Mouse (Mus musculus): ENCODE data around the gene Gm17334. TPM values are rescaled to one million over a fixed set of nuclear protein-coding genes. Genes with fewer than 3 reads are reported as not detected.
A peak's percentile ranks its signal among the peaks of the same experiment; 100 is the strongest.

The Gm17334 gene
- total and polyA plus RNA-seq, 3 experiments = not detected

GRCm38 (mm10) chr11:53805786-53806185, 32.8 kb upstream of the Gm17334 start:
- no peak for DNase-seq (ENCODE audit: low read depth, low spot score)
- Histone ChIP-seq H3K4me3 (ENCODE audit: control insufficient read depth in 1 of 2, insufficient read depth in 1 of 2, low read depth in 2 of 2, low read length in 2 of 2) (no peak overlapping the region), H3K36me3 (ENCODE audit: control insufficient read depth in 1 of 2, insufficient read depth in 2 of 2, low read length in 2 of 2) (no peaks in the 10 kb centered on the region), H3K4me1 (ENCODE audit: control insufficient read depth in 1 of 2, insufficient read depth in 2 of 2, low read length in 2 of 2) (no peaks in the 10 kb centered on the region; a peak in 1 of 4 replicates), H3K79me2 (ENCODE audit: control insufficient read depth, insufficient read depth, low read length, poor library complexity) (no peaks in the 10 kb centered on the region), H3K9me3 (replicated peaks; ENCODE audit: insufficient read depth, low read length) (no peaks in the 10 kb centered on the region), H3K9ac (ENCODE audit: control insufficient read depth, low read depth, low read length, poor library complexity, severe bottlenecking) (no peak overlapping the region), H3K27me3 (ENCODE audit: control insufficient read depth in 1 of 2, insufficient read depth in 2 of 2, low read length in 2 of 2) (peaks cover 3 to 9% of the 10 kb centered on the region in 2 experiments), H3K27ac (ENCODE audit: control insufficient read depth, low read depth, low read length) (no peak overlapping the region)
- TF ChIP-seq CHD1 (IDR thresholded peaks at IDR 0.05; ENCODE audit: low read depth, low read length) (no peak), ZKSCAN1 (IDR thresholded peaks at IDR 0.05; ENCODE audit: low read depth, low read length) (no peak)

- Histone ChIP-seq H3K9me3 (replicated peaks; ENCODE audit: insufficient read depth, low read length) (no peaks in the 10 kb centered on the region), H3K36me3 (ENCODE audit: control insufficient read depth in 1 of 2, insufficient read depth in 2 of 2, low read length in 2 of 2) (no peaks in the 10 kb centered on the region), H3K27ac (ENCODE audit: control insufficient read depth, low read depth, low read length) (no peak overlapping the region), H3K79me2 (ENCODE audit: control insufficient read depth, insufficient read depth, low read length, poor library complexity) (no peaks in the 10 kb centered on the region), H3K9ac (ENCODE audit: control insufficient read depth, low read depth, low read length, poor library complexity, severe bottlenecking) (no peak overlapping the region), H3K4me1 (ENCODE audit: control insufficient read depth in 1 of 2, insufficient read depth in 2 of 2, low read length in 2 of 2) (no peaks in the 10 kb centered on the region; a peak in 1 of 4 replicates), H3K27me3 (ENCODE audit: control insufficient read depth in 1 of 2, insufficient read depth in 2 of 2, low read length in 2 of 2) (peaks cover 3 to 4% of the 10 kb centered on the region in 2 experiments; a peak in 3 of 4 replicates), H3K4me3 (ENCODE audit: control insufficient read depth in 1 of 2, insufficient read depth in 1 of 2, low read depth in 2 of 2, low read length in 2 of 2) (no peak overlapping the region)
- no peak for DNase-seq (ENCODE audit: low read depth, low spot score)
- TF ChIP-seq MYC (IDR thresholded peaks at IDR 0.05; ENCODE audit: low read depth, low read length) = no peak
- no peak for TF ChIP-seq POLR2AphosphoS2 (IDR thresholded peaks at IDR 0.05; ENCODE audit: low read length)
- no peak for TF ChIP-seq BHLHE40 (IDR thresholded peaks at IDR 0.05; ENCODE audit: borderline replicate concordance, low read depth, low read length)
- no peak for TF ChIP-seq NELFE (IDR thresholded peaks at IDR 0.05; ENCODE audit: low read depth, low read length)
- TF ChIP-seq MXI1 (IDR thresholded peaks at IDR 0.05; ENCODE audit: low read depth, low read length) = no peak
Observed at GRCm38 (mm10) chr11:53804569-53805344, 31.8 kb upstream of the Gm17334 start.

- no peaks in the 10 kb centered on the region for H3K79me2 ChIP-seq (ENCODE audit: control insufficient read depth, insufficient read depth, low read length, poor library complexity)
- no peaks in the 10 kb centered on the region for H3K36me3 ChIP-seq (ENCODE audit: control insufficient read depth in 1 of 2, insufficient read depth in 2 of 2, low read length in 2 of 2)
- H3K27ac ChIP-seq (ENCODE audit: control insufficient read depth, low read depth, low read length) = no peak overlapping the region
- no peaks in the 10 kb centered on the region for H3K9me3 ChIP-seq (replicated peaks; ENCODE audit: insufficient read depth, low read length)
- H3K27me3 ChIP-seq (ENCODE audit: control insufficient read depth in 1 of 2, insufficient read depth in 2 of 2, low read length in 2 of 2) = peaks cover 0 to 3% of the 10 kb centered on the region in 2 experiments; a peak in 2 of 4 replicates
- H3K9ac ChIP-seq (ENCODE audit: control insufficient read depth, low read depth, low read length, poor library complexity, severe bottlenecking) = no peak overlapping the region
- no peak overlapping the region for H3K4me3 ChIP-seq (ENCODE audit: control insufficient read depth in 1 of 2, insufficient read depth in 1 of 2, low read depth in 2 of 2, low read length in 2 of 2)
- TF ChIP-seq CHD1 (IDR thresholded peaks at IDR 0.05; ENCODE audit: low read depth, low read length) = no peak
- H3K4me1 ChIP-seq (ENCODE audit: control insufficient read depth in 1 of 2, insufficient read depth in 2 of 2, low read length in 2 of 2) = no peaks in the 10 kb centered on the region; a peak in 1 of 4 replicates
- DNase-seq (ENCODE audit: low read depth, low spot score) = no peak
Observed at GRCm38 (mm10) chr11:53803494-53803893, 30.5 kb upstream of the Gm17334 start.

GRCm38 (mm10) chr11:53803093-53803492, 30.1 kb upstream of the Gm17334 start:
- no peaks in the 10 kb centered on the region for H3K9me3 ChIP-seq (replicated peaks; ENCODE audit: insufficient read depth, low read length)
- TF ChIP-seq MAZ (IDR thresholded peaks at IDR 0.05; ENCODE audit: low read depth, low read length) (no peak), E2F4 (IDR thresholded peaks at IDR 0.05; ENCODE audit: borderline replicate concordance, low read depth, low read length) (no peak), MXI1 (IDR thresholded peaks at IDR 0.05; ENCODE audit: low read depth, low read length) (no peak), NELFE (IDR thresholded peaks at IDR 0.05; ENCODE audit: low read depth, low read length) (no peak), UBTF (IDR thresholded peaks at IDR 0.05; ENCODE audit: borderline replicate concordance, insufficient read depth, low read depth, low read length) (no peak), TAL1 (IDR thresholded peaks at IDR 0.05; ENCODE audit: low read length) (no peak), ZC3H11A (IDR thresholded peaks at IDR 0.05; ENCODE audit: low read depth, low read length) (no peak), HCFC1 (IDR thresholded peaks at IDR 0.05; ENCODE audit: low read depth, low read length) (no peak), ZMIZ1 (IDR thresholded peaks at IDR 0.05; ENCODE audit: low read depth, low read length) (no peak)
- H3K4me1 ChIP-seq (ENCODE audit: control insufficient read depth in 1 of 2, insufficient read depth in 2 of 2, low read length in 2 of 2) = no peaks in the 10 kb centered on the region; a peak in 1 of 4 replicates
- H3K79me2 ChIP-seq (ENCODE audit: control insufficient read depth, insufficient read depth, low read length, poor library complexity) = no peaks in the 10 kb centered on the region
- H3K9ac ChIP-seq (ENCODE audit: control insufficient read depth, low read depth, low read length, poor library complexity, severe bottlenecking) = no peak overlapping the region
- peaks cover 0 to 3% of the 10 kb centered on the region in 2 experiments; a peak in 2 of 4 replicates for H3K27me3 ChIP-seq (ENCODE audit: control insufficient read depth in 1 of 2, insufficient read depth in 2 of 2, low read length in 2 of 2)
- no peak overlapping the region for H3K27ac ChIP-seq (ENCODE audit: control insufficient read depth, low read depth, low read length)
- no peak overlapping the region for H3K4me3 ChIP-seq (ENCODE audit: control insufficient read depth in 1 of 2, insufficient read depth in 1 of 2, low read depth in 2 of 2, low read length in 2 of 2)
- H3K36me3 ChIP-seq (ENCODE audit: control insufficient read depth in 1 of 2, insufficient read depth in 2 of 2, low read length in 2 of 2) = no peaks in the 10 kb centered on the region
- DNase-seq (ENCODE audit: low read depth, low spot score) = peak; percentile 22

Data from MEL (cell line).